Mouse (Mus musculus) testis, postnatal 10 days (tissue): ENCODE measurements around the gene Ensa.
"Not testable (repeated sequence)": the region's sequence is repeated elsewhere in the genome, so short reads cannot be mapped to it uniquely, and the experiment has no call there.

Experiments used
- DNase-seq: peaks from one replicate; pipeline ENCODE4 v3.0.0; 2021; ENCODE audit warnings: low spot score

Ensa gene

DNA sequence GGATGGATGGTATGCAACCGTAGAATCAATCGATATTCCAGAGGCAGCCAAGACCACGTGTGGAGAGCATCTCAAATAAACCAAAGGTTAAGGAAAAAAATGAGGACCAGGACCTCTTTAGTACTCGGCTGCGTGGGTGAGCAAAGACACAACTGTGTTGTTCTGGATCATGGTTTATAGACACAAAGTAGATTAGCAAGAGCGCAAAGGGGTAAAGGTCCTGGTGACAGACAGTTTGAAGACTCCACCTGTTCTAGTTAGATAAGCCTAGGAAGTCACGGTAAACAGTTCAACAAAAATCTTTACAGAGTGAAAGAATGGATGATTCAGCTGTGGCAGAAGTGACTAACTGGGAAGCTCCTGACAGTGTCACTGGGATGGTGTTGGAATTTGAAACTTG is 18.3 kb downstream of the Ensa start:
- DNase-seq: no peak

GRCm38 (mm10) chr3:95645313-95646235 is 20.8 kb downstream of the Ensa start:
- DNase-seq: no peak

GRCm38 (mm10) chr3:95648016-95648415 is 23.2 kb downstream of the Ensa start:
- DNase-seq: no peak

- DNase-seq: no peak
Measured at GRCm38 (mm10) chr3:95650276-95651032, 25.7 kb downstream of the Ensa start.

GRCm38 (mm10) chr3:95651033-95651373 is 26.2 kb downstream of the Ensa start:
- DNase-seq: no peak

- no peak for DNase-seq
Measured at GRCm38 (mm10) chr3:95651391-95652203, 26.8 kb downstream of the Ensa start.

DNA sequence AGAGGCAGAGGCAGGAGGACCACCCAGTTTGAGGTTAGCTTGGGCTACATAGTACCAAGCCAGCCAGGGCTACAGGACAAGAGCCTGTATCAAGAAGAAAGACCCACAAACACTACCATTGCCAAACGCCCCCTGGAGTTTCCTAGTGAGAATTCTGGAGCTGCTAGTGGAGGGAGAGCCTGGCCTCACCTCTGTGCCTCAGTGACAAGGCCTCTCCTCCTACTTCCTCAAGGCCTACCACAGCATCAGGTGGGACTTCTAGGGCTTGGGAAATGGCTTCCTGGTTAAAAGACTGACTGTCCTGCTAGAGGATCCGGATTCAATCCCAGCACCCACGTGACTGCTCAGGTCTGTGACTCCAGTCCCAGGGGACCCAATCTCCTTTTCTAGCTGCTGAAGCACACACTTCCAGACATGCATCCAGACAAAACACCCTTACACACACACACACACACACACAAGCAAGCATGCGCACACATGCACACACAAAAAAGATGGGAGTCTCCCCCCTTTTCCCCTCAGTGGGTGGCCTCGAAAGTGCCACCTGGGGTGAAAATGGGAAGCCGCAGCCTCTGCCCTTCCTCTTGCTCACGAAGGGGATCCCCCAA is 27.5 kb downstream of the Ensa start:
- DNase-seq: no peak

DNA sequence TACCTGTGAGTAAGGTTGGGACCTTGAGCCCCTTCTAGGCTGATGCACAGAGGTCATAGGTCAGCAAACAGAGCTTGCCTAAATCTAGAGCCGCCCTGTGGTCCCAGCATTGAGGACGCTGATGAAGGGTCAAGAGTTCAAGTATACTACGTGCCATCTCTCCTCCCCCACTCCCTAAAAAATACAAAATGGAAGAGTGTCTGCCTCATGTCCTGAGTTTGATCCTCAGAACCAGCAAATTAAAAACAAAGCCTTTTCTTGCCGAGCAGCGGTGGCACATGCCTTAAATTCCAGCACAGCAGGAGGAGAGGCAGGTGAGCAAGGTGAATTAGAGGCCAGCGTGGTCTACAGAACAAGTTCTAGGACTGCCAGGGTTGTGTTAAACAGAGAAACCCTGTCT is 28.1 kb downstream of the Ensa start:
- no peak for DNase-seq

- no peak for DNase-seq
Measured at GRCm38 (mm10) chr3:95653473-95654034, 28.8 kb downstream of the Ensa start.

DNA sequence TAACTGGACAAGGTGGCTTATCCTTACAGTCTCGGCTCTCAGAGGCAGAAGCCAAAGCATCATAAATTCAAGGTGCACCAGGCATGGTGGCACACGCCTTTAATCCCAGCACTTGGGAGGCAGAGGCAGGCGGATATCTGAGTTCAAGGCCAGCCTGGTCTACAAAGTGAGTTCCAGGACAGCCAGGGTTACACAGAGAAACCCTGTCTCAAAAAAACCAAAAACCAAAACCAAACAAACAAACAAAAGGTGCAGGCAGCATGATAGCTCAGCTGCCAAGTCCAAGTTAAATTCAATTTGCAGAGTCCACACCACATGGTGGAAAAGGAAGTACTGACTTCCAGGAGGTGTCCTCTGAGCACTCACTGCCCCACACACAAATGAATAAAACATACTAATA is 29.6 kb downstream of the Ensa start:
- not testable (repeated sequence) for DNase-seq

- no peak for DNase-seq
Measured at GRCm38 (mm10) chr3:95655437-95655836, 30.6 kb downstream of the Ensa start.

DNA sequence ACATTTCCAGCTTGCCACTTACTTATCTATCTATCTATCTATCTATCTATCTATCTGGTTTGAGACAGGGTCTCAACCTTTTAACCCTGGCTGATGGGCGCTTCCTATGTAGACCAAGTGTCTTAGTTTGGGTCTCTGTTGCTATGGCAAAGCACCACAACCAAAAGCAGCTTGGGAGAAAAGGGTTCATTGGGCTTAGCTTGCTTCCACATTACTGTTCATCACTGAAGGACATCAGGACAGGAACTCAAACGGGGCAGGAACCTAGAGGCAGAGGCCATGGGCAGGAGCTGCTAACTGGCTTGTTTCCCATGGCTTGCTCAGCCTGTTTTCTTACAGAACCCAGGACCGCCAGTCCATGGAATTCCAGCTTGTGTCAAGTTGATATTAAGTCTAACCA is 32.3 kb downstream of the Ensa start:
- DNase-seq: no peak

- no peak for DNase-seq
Measured at GRCm38 (mm10) chr3:95657711-95658110, 32.9 kb downstream of the Ensa start.

- DNase-seq: peak; percentile 96
Measured at GRCm38 (mm10) chr3:95658236-95658867, 33.6 kb downstream of the Ensa start, which contains the start of gene Mcl1. Gene Mcl1, plus strand, starts transcription at chr3:95658788.

- DNase-seq: peak; percentile 76
Measured at GRCm38 (mm10) chr3:95658868-95659712, 34.3 kb downstream of the Ensa start.

DNA sequence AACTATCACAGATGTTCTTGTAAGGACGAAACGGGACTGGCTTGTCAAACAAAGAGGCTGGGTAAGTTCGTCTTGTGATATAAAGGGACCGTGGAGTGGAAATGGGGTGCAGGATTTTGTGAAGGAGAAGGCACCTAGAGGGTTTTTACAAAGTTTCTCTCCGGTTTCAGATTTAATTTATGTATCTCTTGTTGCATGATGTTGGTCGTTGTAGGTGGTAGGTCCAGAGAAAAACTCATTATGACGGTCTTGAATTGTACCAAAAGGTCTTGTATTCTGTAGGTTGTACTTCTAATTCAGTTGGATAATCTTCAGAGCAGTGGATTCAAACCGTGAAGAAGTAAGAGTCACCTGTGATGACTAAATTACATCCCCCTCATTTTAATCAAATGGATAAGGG is 35.2 kb downstream of the Ensa start:
- no peak for DNase-seq

DNA sequence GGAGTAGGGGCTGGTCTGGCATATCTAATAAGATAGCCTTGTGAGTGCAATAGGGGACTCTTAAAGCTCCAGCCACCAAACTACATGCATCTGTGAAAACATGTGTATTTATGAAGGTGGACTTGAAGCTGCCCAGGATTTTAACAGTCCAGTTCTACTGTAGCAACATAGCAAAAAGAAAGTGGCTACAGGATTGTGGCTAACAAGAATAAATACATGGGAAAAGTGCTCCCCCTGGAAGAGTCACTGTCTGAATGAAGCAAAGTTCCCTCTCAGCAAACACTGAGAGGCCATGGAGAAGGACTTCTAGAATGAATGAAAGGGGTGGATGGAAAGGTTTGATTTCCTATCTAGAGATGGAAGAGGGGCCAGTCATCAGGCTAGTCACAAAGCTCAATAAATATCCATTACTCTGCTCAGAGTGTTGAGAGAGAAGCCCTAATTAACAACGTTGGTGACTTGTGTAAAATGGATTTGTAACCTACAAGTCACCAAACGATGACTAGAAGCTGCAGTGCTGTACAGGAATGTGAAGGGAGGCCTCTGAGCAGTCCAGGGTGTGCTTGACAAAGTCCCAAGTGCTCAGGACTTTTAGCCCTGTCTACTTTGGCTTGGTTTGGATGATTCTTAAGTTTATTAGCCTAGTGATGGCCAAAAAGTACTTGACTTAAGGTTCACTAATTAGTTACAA is 36.1 kb downstream of the Ensa start:
- DNase-seq: no peak

DNA sequence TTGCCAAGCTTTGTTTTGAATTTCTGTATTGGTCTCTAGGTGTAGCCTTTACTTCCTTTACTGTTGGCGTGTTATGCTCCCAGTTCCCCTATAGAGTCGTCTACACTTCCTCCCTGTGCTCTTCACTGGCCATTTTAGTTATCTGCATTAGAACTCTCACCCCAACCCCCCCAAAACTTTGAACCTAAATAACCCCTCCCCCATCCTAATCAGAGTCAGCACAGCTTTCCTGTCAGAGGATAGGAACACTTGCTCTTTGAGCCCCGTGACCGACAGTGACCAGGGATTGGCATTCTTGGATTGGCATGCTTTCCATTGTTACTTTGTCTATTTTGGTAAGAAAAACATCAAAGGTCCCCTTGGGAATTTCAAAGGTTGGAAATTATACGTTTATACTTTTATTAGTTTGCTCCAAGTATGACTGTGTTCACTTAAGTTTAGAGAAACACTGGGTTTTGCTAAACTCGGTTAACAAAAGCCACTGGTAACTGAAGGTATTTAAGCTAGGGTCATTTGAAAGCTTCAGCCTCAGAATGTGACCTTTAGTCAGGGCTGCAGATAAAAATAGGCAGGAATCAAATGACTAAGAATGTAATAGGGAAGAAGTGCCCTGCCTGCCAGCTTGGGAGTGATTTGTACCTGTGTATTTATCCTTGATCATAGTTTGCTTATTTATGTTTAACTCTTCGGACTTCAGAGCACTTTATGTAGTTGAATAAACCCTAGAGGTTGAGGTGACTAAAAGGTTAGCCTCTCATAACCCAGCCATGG is 37.3 kb downstream of the Ensa start:
- no peak for DNase-seq
